Mouse (Mus musculus): ENCODE data around the gene Kit. TPM values are rescaled to one million over a fixed set of nuclear protein-coding genes. Genes with fewer than 3 reads are reported as not detected.

The Kit gene
- polyA plus RNA-seq, 1 experiment = 10.2 TPM

GRCm38 (mm10) chr5:75581926-75582325 lies 7.2 kb downstream of the Kit start:
- H3K4me3 ChIP-seq (ENCODE audit: control insufficient read depth, insufficient read depth, low read length) = no peak overlapping the region
- no peaks in the 10 kb centered on the region for H3K36me3 ChIP-seq (ENCODE audit: control insufficient read depth, insufficient read depth, low read length)
- H3K27me3 ChIP-seq (ENCODE audit: control insufficient read depth, insufficient read depth, low read length) = no peaks in the 10 kb centered on the region; the same call in 1 of the 2 replicates
- no peak overlapping the region for H3K27ac ChIP-seq (ENCODE audit: control insufficient read depth, insufficient read depth, low read length)
- DNase-seq = no peak
- H3K4me1 ChIP-seq (replicated peaks; ENCODE audit: control insufficient read depth, insufficient read depth, low read length) = 0 out of 2 replicates have a peak, but pooled peaks cover 3% of the 10 kb centered on the region
- WGBS = 30% methylated on average over 7 of the region's 7 CpGs
- TF ChIP-seq POLR2A (IDR thresholded peaks at IDR 0.05; ENCODE audit: control insufficient read depth, extremely low read depth, insufficient read depth, low read length, poor library complexity) (no peak), CTCF (IDR thresholded peaks at IDR 0.05; ENCODE audit: borderline replicate concordance, control insufficient read depth, extremely low read depth, insufficient read depth, low read length, poor library complexity) (no peak)

- TF ChIP-seq POLR2A (IDR thresholded peaks at IDR 0.05; ENCODE audit: control insufficient read depth, extremely low read depth, insufficient read depth, low read length, poor library complexity) (no peak), CTCF (IDR thresholded peaks at IDR 0.05; ENCODE audit: borderline replicate concordance, control insufficient read depth, extremely low read depth, insufficient read depth, low read length, poor library complexity) (no peak)
- WGBS = 88% methylated on average over 4 of the region's 4 CpGs
Measured at GRCm38 (mm10) chr5:75587781-75588180, 13.1 kb downstream of the Kit start.

GRCm38 (mm10) chr5:75589552-75590346 lies 15.0 kb downstream of the Kit start:
- H3K27ac ChIP-seq (ENCODE audit: control insufficient read depth, insufficient read depth, low read length) = no peak overlapping the region
- 88% methylated on average over 15 of the region's 15 CpGs for WGBS
- no peaks in the 10 kb centered on the region for H3K36me3 ChIP-seq (ENCODE audit: control insufficient read depth, insufficient read depth, low read length)
- DNase-seq = no peak
- H3K4me3 ChIP-seq (ENCODE audit: control insufficient read depth, insufficient read depth, low read length) = no peak overlapping the region
- no peak for TF ChIP-seq POLR2A (IDR thresholded peaks at IDR 0.05; ENCODE audit: control insufficient read depth, extremely low read depth, insufficient read depth, low read length, poor library complexity)
- no peaks in the 10 kb centered on the region for H3K27me3 ChIP-seq (ENCODE audit: control insufficient read depth, insufficient read depth, low read length)
- H3K4me1 ChIP-seq (replicated peaks; ENCODE audit: control insufficient read depth, insufficient read depth, low read length) = no peaks in the 10 kb centered on the region

More at GRCm38 (mm10) chr5:75587781-75588180, 13.1 kb downstream of the Kit start:
- Histone ChIP-seq H3K4me3 (ENCODE audit: control insufficient read depth, insufficient read depth, low read length) (no peak overlapping the region), H3K27me3 (ENCODE audit: control insufficient read depth, insufficient read depth, low read length) (no peaks in the 10 kb centered on the region), H3K27ac (ENCODE audit: control insufficient read depth, insufficient read depth, low read length) (no peak overlapping the region), H3K36me3 (ENCODE audit: control insufficient read depth, insufficient read depth, low read length) (no peaks in the 10 kb centered on the region), H3K4me1 (replicated peaks; ENCODE audit: control insufficient read depth, insufficient read depth, low read length) (no peaks in the 10 kb centered on the region)
- no peak for DNase-seq

GRCm38 (mm10) chr5:75590961-75591360 lies 16.2 kb downstream of the Kit start:
- TF ChIP-seq CTCF (IDR thresholded peaks at IDR 0.05; ENCODE audit: borderline replicate concordance, control insufficient read depth, extremely low read depth, insufficient read depth, low read length, poor library complexity) (no peak), POLR2A (IDR thresholded peaks at IDR 0.05; ENCODE audit: control insufficient read depth, extremely low read depth, insufficient read depth, low read length, poor library complexity) (no peak)
- no peaks in the 10 kb centered on the region for H3K36me3 ChIP-seq (ENCODE audit: control insufficient read depth, insufficient read depth, low read length)
- no peak overlapping the region for H3K4me3 ChIP-seq (ENCODE audit: control insufficient read depth, insufficient read depth, low read length)
- no peaks in the 10 kb centered on the region for H3K27me3 ChIP-seq (ENCODE audit: control insufficient read depth, insufficient read depth, low read length)
- no peak overlapping the region for H3K27ac ChIP-seq (ENCODE audit: control insufficient read depth, insufficient read depth, low read length)
- no peak for DNase-seq
- H3K4me1 ChIP-seq (replicated peaks; ENCODE audit: control insufficient read depth, insufficient read depth, low read length) = no peaks in the 10 kb centered on the region
- 89% methylated on average over 6 of the region's 6 CpGs for WGBS

GRCm38 (mm10) chr5:75591567-75591966 lies 16.9 kb downstream of the Kit start:
- H3K27ac ChIP-seq (ENCODE audit: control insufficient read depth, insufficient read depth, low read length) = no peak overlapping the region
- no peaks in the 10 kb centered on the region for H3K4me1 ChIP-seq (replicated peaks; ENCODE audit: control insufficient read depth, insufficient read depth, low read length)
- H3K27me3 ChIP-seq (ENCODE audit: control insufficient read depth, insufficient read depth, low read length) = no peaks in the 10 kb centered on the region
- H3K4me3 ChIP-seq (ENCODE audit: control insufficient read depth, insufficient read depth, low read length) = no peak overlapping the region
- 92% methylated on average over 11 of the region's 11 CpGs for WGBS
- TF ChIP-seq CTCF (IDR thresholded peaks at IDR 0.05; ENCODE audit: borderline replicate concordance, control insufficient read depth, extremely low read depth, insufficient read depth, low read length, poor library complexity) (no peak), POLR2A (IDR thresholded peaks at IDR 0.05; ENCODE audit: control insufficient read depth, extremely low read depth, insufficient read depth, low read length, poor library complexity) (no peak)
- H3K36me3 ChIP-seq (ENCODE audit: control insufficient read depth, insufficient read depth, low read length) = no peaks in the 10 kb centered on the region
- no peak for DNase-seq

GRCm38 (mm10) chr5:75595319-75595718 lies 20.6 kb downstream of the Kit start:
- WGBS = 96% methylated on average over 10 of the region's 10 CpGs
- Histone ChIP-seq H3K36me3 (ENCODE audit: control insufficient read depth, insufficient read depth, low read length) (no peaks in the 10 kb centered on the region), H3K27me3 (ENCODE audit: control insufficient read depth, insufficient read depth, low read length) (no peaks in the 10 kb centered on the region), H3K4me3 (ENCODE audit: control insufficient read depth, insufficient read depth, low read length) (no peak overlapping the region), H3K4me1 (replicated peaks; ENCODE audit: control insufficient read depth, insufficient read depth, low read length) (no peaks in the 10 kb centered on the region), H3K27ac (ENCODE audit: control insufficient read depth, insufficient read depth, low read length) (no peak overlapping the region)
- DNase-seq = no peak
- TF ChIP-seq POLR2A (IDR thresholded peaks at IDR 0.05; ENCODE audit: control insufficient read depth, extremely low read depth, insufficient read depth, low read length, poor library complexity) (no peak), CTCF (IDR thresholded peaks at IDR 0.05; ENCODE audit: borderline replicate concordance, control insufficient read depth, extremely low read depth, insufficient read depth, low read length, poor library complexity) (no peak)

All from thymus, adult 2 months (tissue).